Mouse (Mus musculus): ENCODE measurements around the gene Anks6.
A peak's percentile ranks its signal among the peaks of the same experiment; 100 is the strongest.

GRCm38 (mm10) chr4:46978371-46978770 is 78.9 kb downstream of the Anks6 start:
- TF ChIP-seq CTCF (IDR thresholded peaks at IDR 0.05; ENCODE audit: low read depth) (peak; percentile 31), EP300 (IDR thresholded peaks at IDR 0.05; ENCODE audit: low read depth) (no peak)

All from liver, postnatal 0 days (tissue).